Mouse (Mus musculus): ENCODE measurements around the gene Fgfr1op. TPM values are rescaled to one million over a fixed set of nuclear protein-coding genes. Genes with fewer than 3 reads are reported as not detected.
"Not testable (repeated sequence)": the region's sequence is repeated elsewhere in the genome, so short reads cannot be mapped to it uniquely, and the experiment has no call there.

The Fgfr1op gene
- total RNA-seq (2014; rRNA removed): 18.4 and 19.1 TPM in 2 replicates
- polyA plus RNA-seq (2015; fragmentation: Nextera tagmentation; extraction: Ambion mirVana): 12.2 and 16.3 TPM in 2 replicates

- Histone ChIP-seq H3K4me3 (ENCODE audit: low read depth, low read length) (peak within 1 kb of the TSS; percentile 45), H3K4me2 (ENCODE audit: low read depth) (peak within 1 kb of the TSS; percentile 42)
- not testable (repeated sequence) for H3K4me1 ChIP-seq (ENCODE audit: insufficient read depth); H3K27me3 ChIP-seq (ENCODE audit: insufficient read depth, low read length); H3K9me3 ChIP-seq (ENCODE audit: low read length); H3K36me3 ChIP-seq (ENCODE audit: insufficient read depth); H3K27ac ChIP-seq (ENCODE audit: low read depth, low read length); H3K9ac ChIP-seq
- DNase-seq (peak; percentile 24), ATAC-seq (peak; percentile 97)
- WGBS: under 1% methylated on average over 12 of the region's 55 CpGs
These were observed at the start of gene Fgfr1op for GRCm38 (mm10) chr17:8164701-8165607. Gene Fgfr1op, plus strand, starts transcription at chr17:8165501.

GRCm38 (mm10) chr17:8116378-8116777 lies 48.9 kb upstream of the Fgfr1op start:
- not testable (repeated sequence) for ATAC-seq

GRCm38 (mm10) chr17:8116928-8117327 lies 48.4 kb upstream of the Fgfr1op start:
- H3K4me1 ChIP-seq (ENCODE audit: insufficient read depth); H3K9me3 ChIP-seq (ENCODE audit: low read length): not testable (repeated sequence)
- WGBS: no CpG with 5 or more reads among the region's 6 CpGs

More at GRCm38 (mm10) chr17:8116378-8116777, 48.9 kb upstream of the Fgfr1op start:
- H3K9me3 ChIP-seq (ENCODE audit: low read length); H3K27ac ChIP-seq (ENCODE audit: low read depth, low read length); H3K4me1 ChIP-seq (ENCODE audit: insufficient read depth); H3K36me3 ChIP-seq (ENCODE audit: insufficient read depth); H3K27me3 ChIP-seq (ENCODE audit: insufficient read depth, low read length); DNase-seq; H3K4me2 ChIP-seq (ENCODE audit: low read depth); H3K4me3 ChIP-seq (ENCODE audit: low read depth, low read length); H3K9ac ChIP-seq: not testable (repeated sequence)
- WGBS: 78% methylated on average over 5 of the region's 11 CpGs

GRCm38 (mm10) chr17:8122974-8123373 lies 42.3 kb upstream of the Fgfr1op start:
- not testable (repeated sequence) for H3K27ac ChIP-seq (ENCODE audit: low read depth, low read length); H3K9me3 ChIP-seq (ENCODE audit: low read length); H3K4me3 ChIP-seq (ENCODE audit: low read depth, low read length); H3K4me2 ChIP-seq (ENCODE audit: low read depth); H3K36me3 ChIP-seq (ENCODE audit: insufficient read depth); ATAC-seq; H3K9ac ChIP-seq; H3K4me1 ChIP-seq (ENCODE audit: insufficient read depth); DNase-seq; H3K27me3 ChIP-seq (ENCODE audit: insufficient read depth, low read length)
- no CpG with 5 or more reads among the region's 3 CpGs for WGBS

More at GRCm38 (mm10) chr17:8116928-8117327, 48.4 kb upstream of the Fgfr1op start:
- not testable (repeated sequence) for H3K27me3 ChIP-seq (ENCODE audit: insufficient read depth, low read length); ATAC-seq; DNase-seq; H3K4me2 ChIP-seq (ENCODE audit: low read depth); H3K27ac ChIP-seq (ENCODE audit: low read depth, low read length); H3K9ac ChIP-seq; H3K4me3 ChIP-seq (ENCODE audit: low read depth, low read length); H3K36me3 ChIP-seq (ENCODE audit: insufficient read depth)

- not testable (repeated sequence) for H3K4me1 ChIP-seq (ENCODE audit: insufficient read depth); ATAC-seq; DNase-seq; H3K4me2 ChIP-seq (ENCODE audit: low read depth); H3K9ac ChIP-seq; H3K27ac ChIP-seq (ENCODE audit: low read depth, low read length); H3K4me3 ChIP-seq (ENCODE audit: low read depth, low read length); H3K27me3 ChIP-seq (ENCODE audit: insufficient read depth, low read length); H3K9me3 ChIP-seq (ENCODE audit: low read length); H3K36me3 ChIP-seq (ENCODE audit: insufficient read depth)
- 92% methylated on average over 2 of the region's 6 CpGs for WGBS
These were observed 40.7 kb upstream of the Fgfr1op start for GRCm38 (mm10) chr17:8124586-8124985.

- not testable (repeated sequence) for ATAC-seq
- WGBS: 80% methylated on average over 1 of the region's 7 CpGs
These were observed 36.8 kb upstream of the Fgfr1op start for GRCm38 (mm10) chr17:8128326-8128993.

GRCm38 (mm10) chr17:8129578-8129977 lies 35.7 kb upstream of the Fgfr1op start:
- H3K9ac ChIP-seq; H3K27me3 ChIP-seq (ENCODE audit: insufficient read depth, low read length); H3K27ac ChIP-seq (ENCODE audit: low read depth, low read length); H3K4me3 ChIP-seq (ENCODE audit: low read depth, low read length); H3K36me3 ChIP-seq (ENCODE audit: insufficient read depth); H3K4me2 ChIP-seq (ENCODE audit: low read depth); H3K4me1 ChIP-seq (ENCODE audit: insufficient read depth); DNase-seq; ATAC-seq; H3K9me3 ChIP-seq (ENCODE audit: low read length): not testable (repeated sequence)
- 82% methylated on average over 9 of the region's 9 CpGs for WGBS

More at GRCm38 (mm10) chr17:8128326-8128993, 36.8 kb upstream of the Fgfr1op start:
- not testable (repeated sequence) for H3K4me3 ChIP-seq (ENCODE audit: low read depth, low read length); H3K4me2 ChIP-seq (ENCODE audit: low read depth); H3K4me1 ChIP-seq (ENCODE audit: insufficient read depth); H3K36me3 ChIP-seq (ENCODE audit: insufficient read depth); H3K27me3 ChIP-seq (ENCODE audit: insufficient read depth, low read length); H3K9me3 ChIP-seq (ENCODE audit: low read length); H3K9ac ChIP-seq; DNase-seq; H3K27ac ChIP-seq (ENCODE audit: low read depth, low read length)

GRCm38 (mm10) chr17:8130849-8131248 lies 34.5 kb upstream of the Fgfr1op start:
- not testable (repeated sequence) for H3K27ac ChIP-seq (ENCODE audit: low read depth, low read length); H3K4me2 ChIP-seq (ENCODE audit: low read depth); H3K27me3 ChIP-seq (ENCODE audit: insufficient read depth, low read length); ATAC-seq; H3K9me3 ChIP-seq (ENCODE audit: low read length); DNase-seq; H3K36me3 ChIP-seq (ENCODE audit: insufficient read depth); H3K4me1 ChIP-seq (ENCODE audit: insufficient read depth); H3K4me3 ChIP-seq (ENCODE audit: low read depth, low read length); H3K9ac ChIP-seq
- WGBS: no CpG with 5 or more reads among the region's 6 CpGs

- H3K4me1 ChIP-seq (ENCODE audit: insufficient read depth); H3K9ac ChIP-seq; H3K4me3 ChIP-seq (ENCODE audit: low read depth, low read length); H3K9me3 ChIP-seq (ENCODE audit: low read length); DNase-seq; H3K27me3 ChIP-seq (ENCODE audit: insufficient read depth, low read length); H3K36me3 ChIP-seq (ENCODE audit: insufficient read depth); H3K27ac ChIP-seq (ENCODE audit: low read depth, low read length); H3K4me2 ChIP-seq (ENCODE audit: low read depth); ATAC-seq: not testable (repeated sequence)
- WGBS: 90% methylated on average over 5 of the region's 5 CpGs
These were observed 27.2 kb upstream of the Fgfr1op start for GRCm38 (mm10) chr17:8138116-8138515.

- H3K27ac ChIP-seq (ENCODE audit: low read depth, low read length); ATAC-seq: not testable (repeated sequence)
These were observed 25.1 kb upstream of the Fgfr1op start for GRCm38 (mm10) chr17:8140210-8140609.

More at GRCm38 (mm10) chr17:8140210-8140609, 25.1 kb upstream of the Fgfr1op start:
- not testable (repeated sequence) for H3K9me3 ChIP-seq (ENCODE audit: low read length); H3K4me2 ChIP-seq (ENCODE audit: low read depth); H3K36me3 ChIP-seq (ENCODE audit: insufficient read depth); H3K9ac ChIP-seq; DNase-seq; H3K27me3 ChIP-seq (ENCODE audit: insufficient read depth, low read length); H3K4me3 ChIP-seq (ENCODE audit: low read depth, low read length); H3K4me1 ChIP-seq (ENCODE audit: insufficient read depth)
- WGBS: 31% methylated on average over 3 of the region's 3 CpGs
